Mouse (Mus musculus) c-Kit-positive CD71-positive TER-119-positive erythroid progenitor cells, embryonic 14.5 days (primary cell): ENCODE measurements at regions not wholly inside any gene's neighbourhood (a gene's known extent, or its start where the extent isn't known, plus 50 kb on each side); places are given as distances from the start of the nearest gene placed in this dataset.

ENCODE experiments used
- DNase-seq: peaks from one replicate; pipeline ENCODE4 v3.0.0-alpha.2; 2013; ENCODE audit warnings: low spot score

DNA sequence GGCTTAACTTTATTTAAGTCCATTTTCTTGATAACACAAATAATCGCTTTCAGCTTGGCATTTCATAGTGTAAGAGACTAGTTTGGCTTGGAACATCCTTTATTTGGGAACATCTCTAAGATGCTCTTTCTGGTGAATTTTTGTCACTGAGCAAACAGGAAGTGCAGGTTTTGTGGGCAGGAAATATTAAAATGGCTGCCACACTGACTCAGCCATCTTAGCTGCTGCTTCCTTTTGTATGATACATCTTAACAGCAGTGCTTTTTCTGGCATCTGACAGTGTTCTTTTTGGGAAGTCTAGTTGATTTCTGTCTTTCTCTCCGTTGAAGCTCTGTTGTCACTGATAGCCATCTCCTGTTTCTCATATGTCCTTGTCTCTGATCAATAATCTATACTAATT is 329.4 kb upstream of the Tet2 start:
- no peak for DNase-seq

- peak; percentile 13 for DNase-seq
Measured at GRCm38 (mm10) chr3:133876439-133877072, 331.6 kb upstream of the Tet2 start.

DNA sequence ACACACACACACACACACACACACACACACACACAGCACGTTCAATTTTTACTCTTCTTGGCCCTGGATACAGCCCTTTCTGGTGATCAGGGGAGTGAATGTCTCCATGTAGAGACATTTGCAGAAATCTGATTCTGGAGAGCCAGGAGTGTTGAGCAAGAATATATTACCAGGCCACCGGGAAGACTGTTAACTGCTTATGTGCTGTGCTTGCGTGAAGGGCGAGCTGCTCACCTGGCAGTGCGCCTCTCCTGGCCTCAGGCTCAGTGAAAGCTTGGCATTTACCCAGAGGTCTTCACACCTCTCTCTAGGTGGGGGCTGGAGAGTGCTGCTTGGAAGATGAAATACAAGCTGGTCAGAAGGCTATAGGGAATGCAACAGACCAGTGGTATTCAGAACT is 332.4 kb upstream of the Tet2 start:
- DNase-seq, result no peak

DNA sequence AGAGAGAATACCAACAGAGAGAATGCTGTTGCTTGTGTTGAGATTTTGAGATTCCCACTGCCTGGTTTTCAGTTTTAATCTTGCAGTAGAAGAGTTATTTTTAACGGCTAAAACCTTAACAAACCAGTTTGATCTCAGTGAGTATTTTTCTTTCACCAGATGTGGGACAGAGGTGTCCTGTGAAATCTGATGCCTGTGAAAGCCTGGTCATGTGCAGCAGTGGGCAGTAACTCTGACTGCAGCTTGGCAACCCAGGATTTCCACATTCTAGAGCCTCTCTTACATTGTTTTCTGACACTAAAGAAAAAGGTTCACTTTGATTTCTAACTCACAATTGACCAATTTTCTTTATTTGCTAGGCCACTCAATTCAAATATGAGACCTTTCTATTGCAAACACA is 335.7 kb upstream of the Tet2 start:
- no peak for DNase-seq

DNA sequence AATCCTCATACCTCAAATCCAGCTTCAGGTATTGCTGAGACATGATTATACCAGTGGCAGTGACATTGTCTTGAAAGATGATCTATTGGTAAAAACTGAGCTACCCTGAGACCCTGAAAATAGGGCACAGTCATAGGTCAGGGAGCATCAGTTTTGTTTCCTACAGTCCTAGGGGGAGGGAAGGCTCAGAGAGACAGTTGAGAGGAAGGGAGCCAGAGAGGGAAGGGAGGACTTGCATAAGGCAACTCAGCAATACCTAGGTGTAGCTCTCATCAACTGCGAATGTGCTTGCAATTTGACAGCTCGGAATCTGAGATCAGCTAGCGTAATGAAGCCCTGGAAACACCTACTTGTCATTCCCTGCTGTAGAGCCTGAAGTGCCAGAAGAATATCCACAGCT is 334.4 kb upstream of the Cxxc4 start:
- no peak for DNase-seq

DNA sequence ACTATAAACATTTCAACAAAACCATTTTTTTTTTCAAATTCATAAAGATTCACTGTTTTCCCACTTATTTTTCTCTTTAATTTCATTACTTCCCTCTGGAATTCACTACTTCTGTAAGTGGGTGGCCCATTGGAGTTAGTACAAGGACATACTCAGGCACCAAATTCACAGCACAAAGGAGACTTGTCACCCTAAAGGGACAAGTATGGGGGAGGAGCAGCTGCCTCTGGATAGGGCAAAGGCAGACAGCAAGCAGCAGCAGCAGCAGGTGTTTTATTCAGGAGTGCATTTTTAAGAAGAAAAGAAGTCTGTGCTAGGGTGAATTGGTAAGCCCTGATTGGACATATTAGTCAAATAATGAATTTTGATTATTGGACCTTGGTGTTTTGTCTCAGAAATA is 314.1 kb upstream of the Cxxc4 start:
- no peak for DNase-seq

DNA sequence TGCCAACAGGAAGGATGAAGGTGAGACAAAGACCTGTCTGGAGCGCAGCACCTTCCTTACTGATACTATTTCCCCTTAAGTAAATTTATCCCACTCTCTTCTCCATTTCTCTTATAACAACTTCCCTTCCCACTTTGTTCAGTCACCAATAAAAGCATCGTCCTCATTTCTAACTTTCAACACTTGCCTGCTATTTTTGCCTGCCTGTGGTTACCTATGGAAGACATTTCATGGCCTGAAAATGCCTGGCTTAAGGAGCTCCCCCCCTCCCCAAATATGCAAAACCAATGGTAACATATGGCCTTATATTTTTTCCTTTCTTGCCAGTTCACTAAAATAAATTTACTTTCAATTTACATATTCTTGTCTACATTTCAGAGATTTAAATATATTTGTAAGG is 271.0 kb upstream of the Cxxc4 start:
- DNase-seq, result no peak

- DNase-seq, result no peak
Measured at GRCm38 (mm10) chr3:133968176-133968575, 268.1 kb upstream of the Cxxc4 start.

- no peak for DNase-seq
Measured at GRCm38 (mm10) chr3:133972774-133973173, 263.5 kb upstream of the Cxxc4 start.

GRCm38 (mm10) chr3:133987681-133988080 is 248.6 kb upstream of the Cxxc4 start:
- no peak for DNase-seq

DNA sequence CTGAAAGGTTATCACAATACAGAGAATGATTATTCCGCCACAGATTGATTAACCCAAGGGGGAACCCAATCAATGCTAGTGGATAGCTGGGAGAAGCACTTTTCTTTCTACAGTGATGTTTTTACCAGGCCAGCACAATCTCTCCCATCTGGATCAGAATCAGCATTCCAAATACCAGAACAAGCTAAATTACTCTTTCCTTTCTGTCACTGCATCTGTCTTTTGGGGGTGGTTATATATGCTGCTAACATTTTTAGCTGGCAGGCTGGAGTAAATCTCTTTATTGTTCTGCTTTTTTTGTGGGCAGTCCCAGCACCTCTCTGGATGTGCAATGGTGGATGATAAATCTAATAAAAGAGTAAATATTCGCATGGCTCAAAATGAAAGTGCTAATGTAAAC is 242.3 kb upstream of the Cxxc4 start:
- DNase-seq, result no peak

DNA sequence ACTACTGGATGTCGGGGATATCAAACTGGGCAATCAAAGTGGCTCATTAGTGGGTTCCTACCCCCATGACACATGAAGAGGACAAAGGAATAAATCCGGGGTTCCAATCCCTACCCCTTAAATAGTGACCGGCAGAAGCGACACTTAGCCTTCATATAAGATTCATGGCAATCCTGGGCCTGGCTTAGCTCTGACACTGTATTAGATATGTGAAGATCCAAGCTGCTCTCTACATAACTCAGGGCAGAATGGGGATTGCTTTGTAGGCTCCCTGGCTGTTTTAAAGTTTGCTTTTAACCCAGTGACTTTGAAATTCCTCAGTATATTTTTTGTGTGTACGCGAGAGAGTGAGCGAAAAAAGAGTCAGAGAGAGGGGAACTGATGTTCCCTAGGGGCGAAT is 236.3 kb upstream of the Cxxc4 start:
- DNase-seq, result no peak

- DNase-seq, result no peak
Measured at GRCm38 (mm10) chr3:134000595-134000994, 235.7 kb upstream of the Cxxc4 start.

DNA sequence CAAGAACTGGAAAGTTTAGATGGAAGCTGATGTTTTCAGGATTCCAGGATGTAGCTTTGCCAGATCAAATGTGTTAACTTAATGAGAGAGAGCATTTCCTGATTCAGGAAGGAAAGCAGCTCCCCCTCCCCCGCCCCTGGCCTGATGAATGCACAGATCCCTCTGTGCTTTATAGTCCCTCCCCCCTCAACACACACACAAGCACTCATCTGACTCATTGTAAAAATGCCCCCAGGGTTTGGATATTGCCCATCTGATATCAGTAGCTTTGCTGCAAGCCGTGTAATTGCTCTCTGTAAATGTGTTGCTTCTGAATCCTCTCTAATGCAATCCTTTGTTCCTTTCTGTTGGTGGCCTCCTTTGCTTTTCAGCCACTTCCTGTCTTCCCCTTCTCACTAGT is 221.5 kb upstream of the Cxxc4 start:
- DNase-seq, result no peak

GRCm38 (mm10) chr3:134015412-134015811 is 220.9 kb upstream of the Cxxc4 start:
- DNase-seq, result no peak

DNA sequence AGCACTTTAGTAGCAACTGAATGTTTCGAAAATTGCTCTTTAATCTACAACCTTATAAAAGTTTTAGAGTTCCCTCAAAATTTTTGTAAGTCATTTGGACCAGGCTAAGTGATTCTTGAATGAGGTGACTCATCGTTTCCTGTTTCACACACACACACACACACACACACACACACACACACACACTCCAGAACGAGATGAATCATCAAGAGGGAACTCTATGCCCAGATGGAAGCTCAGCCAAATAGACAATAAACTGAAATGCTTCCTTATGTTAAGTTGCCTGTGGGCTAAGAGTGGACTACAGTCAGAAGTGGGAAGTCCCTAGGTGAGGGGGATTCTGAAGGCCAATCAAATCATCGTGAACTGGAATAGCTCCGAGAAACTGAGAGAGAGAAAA is 202.4 kb upstream of the Cxxc4 start:
- no peak for DNase-seq

- no peak for DNase-seq
Measured at GRCm38 (mm10) chr3:134036310-134036934, 199.9 kb upstream of the Cxxc4 start.

DNA sequence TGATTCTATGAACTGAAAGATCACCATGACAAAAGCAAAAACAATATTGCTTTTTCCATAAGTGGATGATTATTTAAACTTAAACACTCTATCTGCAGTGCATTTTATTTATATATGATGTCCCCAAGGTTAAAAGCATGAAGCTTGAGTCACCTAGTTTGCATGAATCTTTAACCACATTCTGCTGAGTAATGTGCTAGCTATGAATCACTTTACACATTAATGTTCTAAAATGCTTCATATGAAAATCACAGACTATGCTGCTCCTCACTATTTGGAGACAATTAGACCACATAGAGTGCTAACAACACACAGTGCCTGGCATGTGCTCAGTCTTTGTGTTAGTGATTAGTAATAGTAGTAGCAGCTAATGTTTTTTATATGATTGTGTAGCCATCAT is 185.6 kb upstream of the Cxxc4 start:
- DNase-seq, result no peak

DNA sequence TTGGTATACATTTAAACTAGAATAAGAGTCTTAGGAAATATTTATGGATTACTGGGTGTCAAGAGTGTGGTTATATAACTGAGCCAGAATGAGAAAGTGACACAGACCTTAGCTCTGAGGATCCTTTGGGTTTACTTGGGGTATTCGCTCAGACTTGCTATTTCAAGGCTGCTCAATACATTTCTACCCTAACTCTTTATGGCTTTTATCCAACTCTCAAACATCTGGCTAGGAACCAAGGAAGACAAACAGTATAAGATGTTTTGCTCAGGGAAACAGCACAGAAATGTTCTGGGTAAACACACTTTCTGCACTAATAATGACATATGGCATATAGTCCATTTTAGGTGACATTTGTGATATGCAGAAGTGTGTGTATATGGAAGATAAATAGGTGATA is 153.8 kb upstream of the Cxxc4 start:
- DNase-seq, result no peak

DNA sequence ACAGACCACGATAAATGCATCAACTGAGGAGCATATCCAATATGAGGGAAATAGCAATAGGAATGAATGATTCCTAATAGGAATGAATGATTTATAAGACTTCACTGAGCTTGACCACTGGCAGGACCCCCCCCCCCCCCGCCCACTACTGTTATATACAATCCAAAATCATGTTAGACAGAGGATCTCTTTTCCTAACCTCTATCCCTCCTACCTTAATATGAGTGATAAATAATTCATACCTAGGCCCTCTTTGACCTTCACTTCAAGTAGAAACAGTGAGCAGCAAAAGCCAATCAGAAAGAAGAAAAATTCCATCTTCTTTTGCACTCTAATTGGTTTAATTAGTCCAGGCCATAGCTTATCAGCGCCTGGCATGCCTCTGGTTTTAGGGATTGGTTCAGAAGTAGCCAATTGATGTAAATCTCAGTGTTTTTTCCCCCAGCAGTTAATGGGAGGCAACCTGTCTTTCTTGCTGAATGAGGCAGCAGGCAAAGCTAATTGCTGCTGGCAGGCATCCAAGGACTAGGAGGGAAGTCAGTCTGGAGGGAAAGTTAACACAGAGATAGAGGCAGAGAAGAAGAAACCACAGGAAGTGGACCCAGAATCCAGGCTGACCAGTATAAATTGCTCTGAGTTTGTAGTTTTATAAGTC is 136.7 kb upstream of the Cxxc4 start:
- DNase-seq, result no peak

DNA sequence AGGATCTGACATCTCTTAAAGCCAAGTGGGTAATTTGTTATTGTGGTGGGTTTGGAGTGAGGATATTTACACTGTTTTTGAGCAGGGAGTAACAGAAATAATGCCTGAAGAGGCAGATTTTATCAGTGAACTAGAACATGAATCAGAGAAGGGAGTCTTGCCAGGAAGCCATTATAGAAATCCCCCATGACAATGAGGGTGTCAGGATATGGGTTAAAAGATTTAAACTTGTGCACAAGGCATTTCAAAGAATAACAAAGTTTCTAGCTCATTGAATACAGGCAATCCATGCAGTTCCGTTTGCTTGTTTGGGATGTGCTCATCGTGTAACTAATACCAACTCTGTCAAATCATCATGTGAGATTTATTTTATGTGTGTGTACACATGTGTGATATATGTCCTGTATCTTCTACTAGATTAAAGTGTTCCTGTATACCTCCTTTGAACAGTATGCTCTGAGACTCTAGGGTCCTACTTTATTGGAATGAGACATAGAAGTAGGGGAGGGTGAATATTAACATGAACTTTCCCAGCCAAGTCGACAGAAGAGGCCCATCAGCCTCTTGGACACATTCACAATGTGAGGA is 134.0 kb upstream of the Cxxc4 start:
- no peak for DNase-seq

GRCm38 (mm10) chr3:134104625-134105024 is 131.7 kb upstream of the Cxxc4 start:
- no peak for DNase-seq

DNA sequence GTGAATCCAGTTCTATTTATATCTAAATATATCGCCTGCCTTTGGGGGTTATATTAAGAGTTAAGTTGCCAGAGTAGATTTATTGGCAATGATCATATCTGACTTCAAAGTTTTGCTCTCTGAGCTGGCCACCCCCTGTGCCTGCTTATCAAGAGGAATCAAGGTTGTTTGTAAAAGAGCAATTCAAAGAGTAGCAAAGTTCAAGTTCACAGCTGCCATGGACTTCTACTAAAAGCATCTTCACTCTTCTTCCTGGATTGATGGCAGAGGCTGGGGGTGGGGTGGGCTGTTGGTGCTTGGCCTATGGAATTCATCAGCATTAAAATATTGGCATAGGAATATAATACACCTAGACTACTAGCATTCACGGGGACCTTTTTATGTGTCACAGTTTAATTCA is 131.2 kb upstream of the Cxxc4 start:
- no peak for DNase-seq
